Mouse (Mus musculus) mouse trophoblast stem cell (cell line): Measurements from ENCODE around the gene Tbx18.

Experiments
- in situ Hi-C, 2 experiments: fragments of 300-500 bp; cut with MseI, MboI; formaldehyde crosslinking; loops; 2 replicates in 1 of 2; 3 replicates in 1 of 2; pipeline ENCODE4 v1.15.1; 2025

The Tbx18 gene

GRCm38 (mm10) chr9:87730961-87731535 is at the start of gene Tbx18:
Gene Tbx18, minus strand, starts transcription at chr9:87731260.
- in situ Hi-C loops, result loop anchor here in 1 of 2 experiments (10.0 to 25.0 kb wide), 2 partner anchors 494 to 806 kb away; partner anchors contain the start of gene Zfp949

GRCm38 (mm10) chr9:87773951-87774350 is 42.9 kb upstream of the Tbx18 start:
- in situ Hi-C loops, result no loop called here

GRCm38 (mm10) chr9:87755621-87756020 is 24.6 kb upstream of the Tbx18 start:
- in situ Hi-C loops, result no loop called here

- in situ Hi-C loops, result loop anchor here in 1 of 2 experiments (25.0 kb wide), 1 partner anchor 796 kb away; the partner anchor contains the start of gene Zfp949
These were observed 10.5 kb upstream of the Tbx18 start for GRCm38 (mm10) chr9:87741599-87741998.

- in situ Hi-C loops, result loop anchor here in 1 of 2 experiments (25.0 kb wide), 1 partner anchor 797 kb away; the partner anchor contains the start of gene Zfp949
These were observed 9.6 kb upstream of the Tbx18 start for GRCm38 (mm10) chr9:87740667-87741066.

- in situ Hi-C loops, result loop anchor here in 1 of 2 experiments (25.0 kb wide), 1 partner anchor 797 kb away; the partner anchor contains the start of gene Zfp949
These were observed 9.2 kb upstream of the Tbx18 start for GRCm38 (mm10) chr9:87740241-87740645.

GRCm38 (mm10) chr9:87739543-87740161 is 8.6 kb upstream of the Tbx18 start:
- in situ Hi-C loops, result loop anchor here in 1 of 2 experiments (10.0 to 25.0 kb wide), 2 partner anchors 485 to 798 kb away; partner anchors contain the start of gene Zfp949

GRCm38 (mm10) chr9:87738766-87739542 is 7.9 kb upstream of the Tbx18 start:
- in situ Hi-C loops, result loop anchor here in 1 of 2 experiments (10.0 to 25.0 kb wide), 2 partner anchors 486 to 798 kb away; partner anchors contain the start of gene Zfp949

GRCm38 (mm10) chr9:87738123-87738522 is 7.1 kb upstream of the Tbx18 start:
- in situ Hi-C loops, result loop anchor here in 1 of 2 experiments (10.0 to 25.0 kb wide), 2 partner anchors 487 to 799 kb away; partner anchors contain the start of gene Zfp949

GRCm38 (mm10) chr9:87737271-87737670 is 6.2 kb upstream of the Tbx18 start:
- in situ Hi-C loops, result loop anchor here in 1 of 2 experiments (10.0 to 25.0 kb wide), 2 partner anchors 488 to 800 kb away; partner anchors contain the start of gene Zfp949

GRCm38 (mm10) chr9:87735046-87735445 is 4.0 kb upstream of the Tbx18 start:
- in situ Hi-C loops, result loop anchor here in 1 of 2 experiments (10.0 to 25.0 kb wide), 2 partner anchors 490 to 802 kb away; partner anchors contain the start of gene Zfp949

GRCm38 (mm10) chr9:87734631-87735030 is 3.6 kb upstream of the Tbx18 start:
- in situ Hi-C loops, result loop anchor here in 1 of 2 experiments (10.0 to 25.0 kb wide), 2 partner anchors 490 to 803 kb away; partner anchors contain the start of gene Zfp949

- in situ Hi-C loops, result loop anchor here in 1 of 2 experiments (10.0 to 25.0 kb wide), 2 partner anchors 491 to 804 kb away; partner anchors contain the start of gene Zfp949
These were observed 2.7 kb upstream of the Tbx18 start for GRCm38 (mm10) chr9:87733732-87734131.

GRCm38 (mm10) chr9:87733236-87733630 is 2.2 kb upstream of the Tbx18 start:
- in situ Hi-C loops, result loop anchor here in 1 of 2 experiments (10.0 to 25.0 kb wide), 2 partner anchors 492 to 804 kb away; partner anchors contain the start of gene Zfp949

GRCm38 (mm10) chr9:87732416-87733235 is 1.6 kb upstream of the Tbx18 start:
- in situ Hi-C loops, result loop anchor here in 1 of 2 experiments (10.0 to 25.0 kb wide), 2 partner anchors 492 to 805 kb away; partner anchors contain the start of gene Zfp949

GRCm38 (mm10) chr9:87730271-87730960 is 644 bp downstream of the Tbx18 start:
- in situ Hi-C loops, result loop anchor here in 1 of 2 experiments (10.0 to 25.0 kb wide), 2 partner anchors 494 to 807 kb away; partner anchors contain the start of gene Zfp949

GRCm38 (mm10) chr9:87729316-87730270 is 1.5 kb downstream of the Tbx18 start:
- in situ Hi-C loops, result loop anchor here (10.0 to 25.0 kb wide), 2 partner anchors 495 to 808 kb away; partner anchors contain the start of gene Zfp949 (in 1 of the 2)

- in situ Hi-C loops, result loop anchor here (10.0 to 25.0 kb wide), 2 partner anchors 497 to 809 kb away; partner anchors contain the start of gene Zfp949 (in 1 of the 2)
These were observed 3.0 kb downstream of the Tbx18 start for GRCm38 (mm10) chr9:87728107-87728506.
